Mouse (Mus musculus): ENCODE data around the gene Cyb5d1.

DNA sequence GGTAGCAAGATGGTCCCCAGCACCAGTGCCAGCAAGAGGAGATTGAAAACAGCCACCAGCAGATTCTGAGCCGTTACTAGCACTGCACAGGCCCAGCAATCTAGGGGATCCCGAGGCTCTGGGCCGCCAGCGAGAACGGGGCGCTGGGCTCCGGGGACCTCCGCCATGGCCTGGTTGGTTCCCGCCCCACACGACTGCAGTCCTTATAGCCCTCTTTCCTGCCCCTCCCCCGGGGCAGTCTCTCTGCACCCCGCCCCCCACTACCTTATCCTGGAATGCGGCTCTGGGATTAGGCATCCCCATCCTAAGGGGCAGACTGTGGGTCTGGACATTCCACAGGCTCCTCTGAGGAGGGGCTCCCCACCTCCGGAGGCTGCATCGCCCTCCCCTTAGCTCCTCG lies 2.6 kb upstream of the Cyb5d1 start, which contains the start of gene Tmem88:
- no peak for TF ChIP-seq CTCF (conservative IDR thresholded peaks at IDR 0.05 in 1 of 2, IDR thresholded peaks at IDR 0.05 in 1 of 2; ENCODE audit: low read depth in 2 of 2, low read length in 2 of 2)
- no peak for TF ChIP-seq SMC3 (IDR thresholded peaks at IDR 0.05; ENCODE audit: low read depth, low read length)
- TF ChIP-seq E2F4 (IDR thresholded peaks at IDR 0.05; ENCODE audit: insufficient replicate concordance, low read depth, low read length) = no peak
- TF ChIP-seq EP300 (IDR thresholded peaks at IDR 0.05; ENCODE audit: low read length) = no peak
- TF ChIP-seq SIN3A (IDR thresholded peaks at IDR 0.05; ENCODE audit: low read length) = no peak
- TF ChIP-seq KAT2A (IDR thresholded peaks at IDR 0.05; ENCODE audit: insufficient replicate concordance, low read length) = no peak
- TF ChIP-seq MAZ (IDR thresholded peaks at IDR 0.05; ENCODE audit: low read depth, low read length) = no peak
- no peak for TF ChIP-seq HCFC1 (IDR thresholded peaks at IDR 0.05; ENCODE audit: low read depth, low read length)
- no peak for TF ChIP-seq ZC3H11A (IDR thresholded peaks at IDR 0.05; ENCODE audit: low read depth, low read length)
- TF ChIP-seq ZKSCAN1 (IDR thresholded peaks at IDR 0.05; ENCODE audit: borderline replicate concordance, low read depth, low read length) = no peak
- peak; percentile 70; the same call in 1 of the 2 replicates for TF ChIP-seq POLR2AphosphoS2 (IDR thresholded peaks at IDR 0.05; ENCODE audit: low read depth, low read length)
- TF ChIP-seq NELFE (IDR thresholded peaks at IDR 0.05; ENCODE audit: low read depth, low read length) = no peak
- TF ChIP-seq MAFK (IDR thresholded peaks at IDR 0.05; ENCODE audit: insufficient replicate concordance, low read length) = no peak
- no peak for TF ChIP-seq MAX (IDR thresholded peaks at IDR 0.05; ENCODE audit: low read length)

Measured in CH12.LX (cell line).